Mouse (Mus musculus): ENCODE results near the gene Cradd.

DNA sequence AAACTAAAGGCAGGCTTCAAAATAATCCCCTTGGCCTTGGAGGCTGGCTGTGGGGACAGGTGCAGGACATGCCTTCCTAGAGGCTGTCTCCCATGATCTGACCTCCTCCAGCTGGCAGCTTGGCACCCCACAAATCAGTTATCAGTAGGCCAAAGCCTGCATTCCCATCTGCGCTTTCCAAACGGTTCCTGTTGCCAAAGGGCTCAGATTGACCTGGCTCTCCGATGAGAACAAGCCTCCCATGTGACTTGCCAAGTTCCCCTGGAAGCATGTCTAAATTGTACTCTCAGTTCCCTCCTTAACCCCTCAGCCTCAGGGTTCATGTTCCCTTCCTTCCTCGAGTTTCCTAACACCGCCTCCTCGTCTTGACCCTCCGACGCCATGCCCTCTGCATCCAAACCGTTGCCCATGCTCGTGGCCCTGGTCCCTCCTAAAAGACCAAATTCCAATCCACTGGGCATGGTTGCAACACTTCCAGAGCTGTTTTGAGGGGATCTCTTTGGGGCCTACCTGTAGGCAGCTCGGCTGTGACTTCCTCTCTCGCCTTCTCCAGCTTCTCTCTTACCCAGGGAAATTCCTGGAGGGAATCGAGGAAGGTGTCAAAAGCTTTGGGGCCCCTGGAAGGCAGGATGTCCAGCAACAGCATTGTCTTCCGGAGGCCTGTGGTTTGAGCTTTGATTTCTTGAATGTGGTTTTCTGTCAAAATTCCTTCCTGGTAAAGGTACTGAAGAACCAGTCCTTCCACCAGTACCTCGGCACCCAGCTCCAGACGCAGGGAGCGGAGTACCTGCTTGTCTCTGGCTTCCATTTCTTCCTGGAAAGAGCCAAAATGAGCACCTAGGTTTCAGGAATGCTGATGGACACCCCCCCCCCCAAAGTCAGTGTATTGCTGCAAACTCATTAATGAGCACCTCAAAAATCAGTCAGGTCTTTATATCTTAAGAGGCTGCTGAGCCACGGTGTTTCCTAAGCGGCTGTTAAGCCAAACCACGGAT lies 1.6 kb downstream of the Cradd start:
- no peak for TF ChIP-seq TAL1 (IDR thresholded peaks at IDR 0.05; ENCODE audit: low read length)
- TF ChIP-seq GATA1 (IDR thresholded peaks at IDR 0.05; ENCODE audit: low read length) = no peak
